Mouse (Mus musculus) forebrain, embryonic 14.5 days (tissue): Measurements from ENCODE around the gene Rnf126. TPM values are rescaled to one million over a fixed set of nuclear protein-coding genes. Genes with fewer than 3 reads are reported as not detected.

Experiments
- ATAC-seq: fragments of 200-750 bp; cut with Nextera tagmentation; 2 replicates; pipeline ENCODE4 v1.8.0; 2017; ENCODE audit warnings: mild to moderate bottlenecking, moderate library complexity
- DNase-seq: peaks from one replicate; pipeline ENCODE4 v3.0.0-alpha.2; 2015; ENCODE audit warnings: low spot score
- H3K27ac ChIP-seq: fragments of 300-500 bp; sonication (generic); 2 replicates; pipeline ENCODE4 v1.5.1; 2014; ENCODE audit warnings: low read depth, mild to moderate bottlenecking, control low read depth, low read length, moderate library complexity
- H3K27me3 ChIP-seq: fragments of 300-500 bp; sonication (generic); replicated peaks from 2 replicates; pipeline ENCODE4 v1.6.1; 2014; ENCODE audit warnings: low read length, control low read depth, mixed read lengths; ENCODE audit not compliant: control insufficient read depth, insufficient read depth
- H3K36me3 ChIP-seq: fragments of 300-500 bp; sonication (generic); 2 replicates; pipeline ENCODE4 v1.6.1; 2014; ENCODE audit warnings: low read length, control low read depth; ENCODE audit not compliant: control insufficient read depth, insufficient read depth
- H3K4me1 ChIP-seq: fragments of 300-500 bp; sonication (generic); 2 replicates; pipeline ENCODE4 v1.6.1; 2014; ENCODE audit warnings: antibody characterized with exemption, low read length, control low read depth; ENCODE audit not compliant: control insufficient read depth, insufficient read depth
- H3K4me2 ChIP-seq: fragments of 300-500 bp; sonication (generic); 2 replicates; pipeline ENCODE4 v1.6.1; 2014; ENCODE audit warnings: mild to moderate bottlenecking, control low read depth, low read length
- H3K4me3 ChIP-seq: fragments of 300-500 bp; sonication (generic); 2 replicates; pipeline ENCODE4 v1.5.1; 2014; ENCODE audit warnings: low read depth, low read length, control low read depth
- H3K9ac ChIP-seq: fragments of 300-500 bp; sonication (generic); 2 replicates; pipeline ENCODE4 v1.6.1; 2014; ENCODE audit warnings: mild to moderate bottlenecking, low read length, control low read depth, moderate library complexity
- H3K9me3 ChIP-seq: fragments of 300-500 bp; sonication (generic); replicated peaks from 2 replicates; pipeline ENCODE4 v1.6.1; 2016; ENCODE audit warnings: low read length, control low read depth, mixed read lengths; ENCODE audit not compliant: control insufficient read depth
- WGBS: fragments of 180-500 bp; shearing (Covaris S2); extraction: QIAGEN DNeasy Blood & Tissue Kit; methylation state at CpG from one replicate; pipeline ENCODE4 v1.1.7; 2014; 5-methylcytosine and 5-hydroxymethylcytosine counted together
- polyA plus RNA-seq: library from polyadenylated mRNA; unstranded; fragments of >200 nt; fragmentation: Nextera tagmentation; extraction: Ambion mirVana; gene quantifications from 2 replicates; pipeline ENCODE4 v1.2.1, GENCODE M21; 2014

Rnf126 gene
- polyA plus RNA-seq, 1 experiment from 2014 or later: 60.6 TPM

- Histone ChIP-seq H3K9ac (no peak overlapping the region), H3K4me3 (no peak overlapping the region), H3K27me3 (peaks cover 8% of the 10 kb centered on the region), H3K4me1 (0 out of 2 replicates have a peak, but pooled peaks cover 2% of the 10 kb centered on the region), H3K27ac (no peak overlapping the region), H3K4me2 (no peak overlapping the region), H3K9me3 (no peaks in the 10 kb centered on the region), H3K36me3 (no peaks in the 10 kb centered on the region)
- DNase-seq: peak; percentile 59
- no peak for ATAC-seq
- WGBS: 39% methylated on average over 27 of the region's 27 CpGs
Observed at GRCm38 (mm10) chr10:79783920-79784800, 17.4 kb upstream of the Rnf126 start.

- Histone ChIP-seq H3K36me3 (no peaks in the 10 kb centered on the region), H3K27me3 (peaks cover 18% of the 10 kb centered on the region), H3K27ac (no peak overlapping the region), H3K4me3 (no peak overlapping the region), H3K4me2 (no peak overlapping the region), H3K4me1 (0 out of 2 replicates have a peak, but pooled peaks cover 3% of the 10 kb centered on the region), H3K9me3 (no peaks in the 10 kb centered on the region), H3K9ac (no peak overlapping the region)
- no peak for ATAC-seq
- DNase-seq: no peak
- 64% methylated on average over 7 of the region's 7 CpGs for WGBS
Observed at GRCm38 (mm10) chr10:79783050-79783449, 16.3 kb upstream of the Rnf126 start.

GRCm38 (mm10) chr10:79781956-79782355 is 15.2 kb upstream of the Rnf126 start:
- WGBS: 56% methylated on average over 5 of the region's 5 CpGs
- Histone ChIP-seq H3K9me3 (no peaks in the 10 kb centered on the region), H3K4me2 (no peak overlapping the region), H3K9ac (no peak overlapping the region), H3K36me3 (no peaks in the 10 kb centered on the region), H3K4me3 (no peak overlapping the region), H3K27me3 (peaks cover 29% of the 10 kb centered on the region), H3K4me1 (peaks cover 6% of the 10 kb centered on the region), H3K27ac (no peak overlapping the region)
- DNase-seq (no peak), ATAC-seq (no peak)

GRCm38 (mm10) chr10:79781139-79781538 is 14.4 kb upstream of the Rnf126 start:
- WGBS: 27% methylated on average over 21 of the region's 21 CpGs
- peaks cover 36% of the 10 kb centered on the region for H3K27me3 ChIP-seq
- no peaks in the 10 kb centered on the region for H3K9me3 ChIP-seq

GRCm38 (mm10) chr10:79780664-79781015 is 13.9 kb upstream of the Rnf126 start:
- peak overlapping the region; percentile 21 for H3K4me3 ChIP-seq
- no peaks in the 10 kb centered on the region for H3K36me3 ChIP-seq
- no peak overlapping the region for H3K27ac ChIP-seq
- H3K4me1 ChIP-seq: peaks cover 9% of the 10 kb centered on the region
- peak overlapping the region; percentile 61 for H3K4me2 ChIP-seq
- peak; percentile 62 for DNase-seq
- H3K9ac ChIP-seq: no peak overlapping the region
- 2% methylated on average over 13 of the region's 13 CpGs for WGBS
- H3K27me3 ChIP-seq: peaks cover 37% of the 10 kb centered on the region
- no peak for ATAC-seq
- H3K9me3 ChIP-seq: no peaks in the 10 kb centered on the region

More at GRCm38 (mm10) chr10:79781139-79781538, 14.4 kb upstream of the Rnf126 start:
- Histone ChIP-seq H3K4me1 (peaks cover 9% of the 10 kb centered on the region), H3K36me3 (no peaks in the 10 kb centered on the region), H3K4me3 (0 out of 2 replicates have a peak overlapping the region, but pooled peaks have one; percentile 21), H3K4me2 (peak overlapping the region; percentile 61), H3K9ac (no peak overlapping the region), H3K27ac (no peak overlapping the region)
- peak; percentile 0; the same call in 1 of the 2 replicates for ATAC-seq
- DNase-seq: no peak

GRCm38 (mm10) chr10:79779784-79780663 is 13.3 kb upstream of the Rnf126 start:
- WGBS: 2% methylated on average over 55 of the region's 55 CpGs
- peak overlapping the region; percentile 61 for H3K4me2 ChIP-seq
- peaks cover 9% of the 10 kb centered on the region for H3K4me1 ChIP-seq
- no peak overlapping the region for H3K9ac ChIP-seq
- H3K27me3 ChIP-seq: peaks cover 37% of the 10 kb centered on the region
- ATAC-seq (peak; percentile 93), DNase-seq (peak; percentile 92)
- peak overlapping the region; percentile 21 for H3K4me3 ChIP-seq
- no peaks in the 10 kb centered on the region for H3K9me3 ChIP-seq
- no peak overlapping the region for H3K27ac ChIP-seq
- H3K36me3 ChIP-seq: no peaks in the 10 kb centered on the region

- H3K4me3 ChIP-seq: no peak overlapping the region
- H3K36me3 ChIP-seq: no peaks in the 10 kb centered on the region
- DNase-seq (no peak), ATAC-seq (no peak)
- H3K9me3 ChIP-seq: no peaks in the 10 kb centered on the region
- no peak overlapping the region for H3K9ac ChIP-seq
- H3K4me2 ChIP-seq: no peak overlapping the region
- peaks cover 37% of the 10 kb centered on the region for H3K27me3 ChIP-seq
- no peak overlapping the region for H3K27ac ChIP-seq
- 11% methylated on average over 2 of the region's 2 CpGs for WGBS
- H3K4me1 ChIP-seq: peaks cover 9% of the 10 kb centered on the region
Observed at GRCm38 (mm10) chr10:79779193-79779592, 12.4 kb upstream of the Rnf126 start.

- DNase-seq: peak; percentile 64
- peaks cover 37% of the 10 kb centered on the region for H3K27me3 ChIP-seq
- H3K9me3 ChIP-seq: no peaks in the 10 kb centered on the region
- H3K9ac ChIP-seq: peak overlapping the region; percentile 8; the same call in 1 of the 2 replicates
- H3K4me2 ChIP-seq: no peak overlapping the region
- H3K36me3 ChIP-seq: no peaks in the 10 kb centered on the region
- ATAC-seq: no peak
- no peak overlapping the region for H3K4me3 ChIP-seq
- H3K4me1 ChIP-seq: peaks cover 9% of the 10 kb centered on the region
- H3K27ac ChIP-seq: no peak overlapping the region
- WGBS: 8% methylated on average over 15 of the region's 15 CpGs
Observed at GRCm38 (mm10) chr10:79778006-79778405, 11.3 kb upstream of the Rnf126 start.
